Mouse (Mus musculus) midbrain, postnatal 0 days (tissue): Measurements from ENCODE around the gene Snx3. TPM values are rescaled to one million over a fixed set of nuclear protein-coding genes. Genes with fewer than 3 reads are reported as not detected.

Experiments
- ATAC-seq: fragments of 200-750 bp; cut with Nextera tagmentation; 2 replicates; pipeline ENCODE4 v1.8.0; 2017; ENCODE audit warnings: moderate number of reproducible peaks, mild to moderate bottlenecking, moderate TSS enrichment, moderate library complexity; ENCODE audit not compliant: low FRiP score
- DNase-seq: peaks from one replicate; pipeline ENCODE4 v3.0.0-alpha.2; 2015; ENCODE audit warnings: low spot score
- H3K27ac ChIP-seq: fragments of 300-500 bp; sonication (generic); 2 replicates; pipeline ENCODE4 v1.5.1; 2014; ENCODE audit warnings: low read depth, mild to moderate bottlenecking, low read length, mixed read lengths
- H3K27me3 ChIP-seq: fragments of 300-500 bp; sonication (generic); 2 replicates; pipeline ENCODE4 v1.6.1; 2014; ENCODE audit warnings: low read length, control low read depth, mixed read lengths; ENCODE audit not compliant: insufficient read depth
- H3K36me3 ChIP-seq: fragments of 300-500 bp; sonication (generic); 2 replicates; pipeline ENCODE4 v1.6.1; 2014; ENCODE audit warnings: low read length, control low read depth, mixed read lengths; ENCODE audit not compliant: insufficient read depth
- H3K4me1 ChIP-seq: fragments of 300-500 bp; sonication (generic); 2 replicates; pipeline ENCODE4 v1.6.1; 2014; ENCODE audit warnings: mild to moderate bottlenecking, control low read depth, antibody characterized with exemption, low read length, mixed read lengths; ENCODE audit not compliant: insufficient read depth
- H3K4me2 ChIP-seq: fragments of 300-500 bp; sonication (generic); 2 replicates; pipeline ENCODE4 v1.6.1; 2014; ENCODE audit warnings: low read depth, mild to moderate bottlenecking, low read length, mixed read lengths; ENCODE audit not compliant: poor library complexity, severe bottlenecking
- H3K4me3 ChIP-seq: fragments of 300-500 bp; sonication (generic); 2 replicates; pipeline ENCODE4 v1.5.1; 2014; ENCODE audit warnings: low read depth, mild to moderate bottlenecking, low read length, moderate library complexity
- H3K9ac ChIP-seq: fragments of 300-500 bp; sonication (generic); replicated peaks from 2 replicates; pipeline ENCODE4 v1.6.1; 2014; ENCODE audit warnings: mild to moderate bottlenecking, low read length, moderate library complexity, mixed read lengths; ENCODE audit not compliant: poor library complexity, severe bottlenecking
- H3K9me3 ChIP-seq: fragments of 300-500 bp; sonication (generic); 2 replicates; pipeline ENCODE4 v1.6.1; 2016; ENCODE audit warnings: low read length, control low read depth
- CTCF ChIP-seq: IDR thresholded peaks from 2 replicates; pipeline ENCODE4 v1.5.1; 2016; ENCODE audit warnings: antibody characterized with exemption, mild to moderate bottlenecking
- WGBS: fragments of 180-500 bp; shearing (Covaris S2); extraction: QIAGEN DNeasy Blood & Tissue Kit; methylation state at CpG from one replicate; pipeline ENCODE4 v1.1.7; 2014; 5-methylcytosine and 5-hydroxymethylcytosine counted together
- polyA plus RNA-seq: library from polyadenylated mRNA; unstranded; fragments of >200 nt; fragmentation: Nextera tagmentation; extraction: Ambion mirVana; gene quantifications from 2 replicates; pipeline ENCODE4 v1.2.1, GENCODE M21; 2015
- total RNA-seq: library from RNA; depleted of rRNA; stranded (reverse); fragments of >200 nt; gene quantifications from 2 replicates; pipeline ENCODE4 v1.2.3, GENCODE M21; 2014

The Snx3 gene
- total and polyA plus RNA-seq, 2 experiments from 2014 or later, result 149 to 339 TPM

- no peak for ATAC-seq
- no peak for TF ChIP-seq CTCF
- H3K9me3 ChIP-seq, result no peaks in the 10 kb centered on the region
- H3K4me2 ChIP-seq, result no peak overlapping the region
- H3K4me1 ChIP-seq, result no peaks in the 10 kb centered on the region
- no peak overlapping the region for H3K27ac ChIP-seq
- H3K36me3 ChIP-seq, result no peaks in the 10 kb centered on the region
- no peak for DNase-seq
- 13% methylated on average over 12 of the region's 12 CpGs for WGBS
- no peak overlapping the region for H3K9ac ChIP-seq
- no peaks in the 10 kb centered on the region; the same call in 1 of the 2 replicates for H3K27me3 ChIP-seq
- H3K4me3 ChIP-seq, result no peak overlapping the region
Measured at GRCm38 (mm10) chr10:42562272-42562671, 60.4 kb downstream of the Snx3 start.

GRCm38 (mm10) chr10:42572567-42572966 is 70.7 kb downstream of the Snx3 start:
- no peak overlapping the region for H3K27ac ChIP-seq
- H3K4me3 ChIP-seq, result peak overlapping the region; percentile 36
- H3K4me1 ChIP-seq, result no peaks in the 10 kb centered on the region
- DNase-seq (no peak), ATAC-seq (peak; percentile 60)
- H3K36me3 ChIP-seq, result no peaks in the 10 kb centered on the region
- no peaks in the 10 kb centered on the region for H3K9me3 ChIP-seq
- peaks cover 62% of the 10 kb centered on the region for H3K27me3 ChIP-seq
- no peak for TF ChIP-seq CTCF
- H3K4me2 ChIP-seq, result peak overlapping the region; percentile 64
- no peak overlapping the region for H3K9ac ChIP-seq
- 9% methylated on average over 20 of the region's 20 CpGs for WGBS

GRCm38 (mm10) chr10:42572971-42573370 is 71.1 kb downstream of the Snx3 start:
- no peaks in the 10 kb centered on the region for H3K36me3 ChIP-seq
- WGBS, result 18% methylated on average over 15 of the region's 15 CpGs
- H3K4me2 ChIP-seq, result peak overlapping the region; percentile 64
- 0 out of 2 replicates have a peak, but pooled peaks have one; percentile 16 for ATAC-seq
- no peak overlapping the region for H3K27ac ChIP-seq
- H3K4me3 ChIP-seq, result peak overlapping the region; percentile 36
- H3K9ac ChIP-seq, result no peak overlapping the region
- H3K9me3 ChIP-seq, result no peaks in the 10 kb centered on the region
- no peaks in the 10 kb centered on the region for H3K4me1 ChIP-seq
- DNase-seq, result no peak
- peaks cover 66% of the 10 kb centered on the region for H3K27me3 ChIP-seq
- no peak for TF ChIP-seq CTCF

GRCm38 (mm10) chr10:42574639-42575038 is 72.8 kb downstream of the Snx3 start:
- no peak for TF ChIP-seq CTCF
- no peak for ATAC-seq
- H3K9ac ChIP-seq, result no peak overlapping the region
- H3K4me2 ChIP-seq, result no peak overlapping the region
- H3K9me3 ChIP-seq, result no peaks in the 10 kb centered on the region
- H3K4me1 ChIP-seq, result no peaks in the 10 kb centered on the region
- no peak for DNase-seq
- H3K4me3 ChIP-seq, result no peak overlapping the region
- WGBS, result 34% methylated on average over 10 of the region's 10 CpGs
- no peaks in the 10 kb centered on the region for H3K36me3 ChIP-seq
- peaks cover 80% of the 10 kb centered on the region for H3K27me3 ChIP-seq
- H3K27ac ChIP-seq, result no peak overlapping the region

- no peak for TF ChIP-seq CTCF
- Histone ChIP-seq H3K27ac (no peak overlapping the region), H3K27me3 (peaks cover 72% of the 10 kb centered on the region), H3K9me3 (no peaks in the 10 kb centered on the region), H3K4me2 (0 out of 2 replicates have a peak overlapping the region, but pooled peaks have one; percentile 2), H3K9ac (no peak overlapping the region), H3K4me3 (no peak overlapping the region), H3K4me1 (no peaks in the 10 kb centered on the region), H3K36me3 (no peaks in the 10 kb centered on the region)
- WGBS, result 12% methylated on average over 15 of the region's 15 CpGs
- ATAC-seq (no peak), DNase-seq (no peak)
Measured at GRCm38 (mm10) chr10:42577525-42578280, 75.9 kb downstream of the Snx3 start.

- H3K4me3 ChIP-seq, result no peak overlapping the region
- no peak overlapping the region for H3K27ac ChIP-seq
- 0 out of 2 replicates have a peak overlapping the region, but pooled peaks have one; percentile 2 for H3K4me2 ChIP-seq
- no peaks in the 10 kb centered on the region for H3K36me3 ChIP-seq
- H3K4me1 ChIP-seq, result no peaks in the 10 kb centered on the region
- DNase-seq (no peak), ATAC-seq (no peak)
- no peak overlapping the region for H3K9ac ChIP-seq
- no peak for TF ChIP-seq CTCF
- peaks cover 70% of the 10 kb centered on the region for H3K27me3 ChIP-seq
- WGBS, result 5% methylated on average over 15 of the region's 15 CpGs
- H3K9me3 ChIP-seq, result no peaks in the 10 kb centered on the region
Measured at GRCm38 (mm10) chr10:42578281-42578675, 76.4 kb downstream of the Snx3 start.
